Mouse (Mus musculus): ENCODE measurements around the gene Cdx4.

Gene Cdx4

DNA sequence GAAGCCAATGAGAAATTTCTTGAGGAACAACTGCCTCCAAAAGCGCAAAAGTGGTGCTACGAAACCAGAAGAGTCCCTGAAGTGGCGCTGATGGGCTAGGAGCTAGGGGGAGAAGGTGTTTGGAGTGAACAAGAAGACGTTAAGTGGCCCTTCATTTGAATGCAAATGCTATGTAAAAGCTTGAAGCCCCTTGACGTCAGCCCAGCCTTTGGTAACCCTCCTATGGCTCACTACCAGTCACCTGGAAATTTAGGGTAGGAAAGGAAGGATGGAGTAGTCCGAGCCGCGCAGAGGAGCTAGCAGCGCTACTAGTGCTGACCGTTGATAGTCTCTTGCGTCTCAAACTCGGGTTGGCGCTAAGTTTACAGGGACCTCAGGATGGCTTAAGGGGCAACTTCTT is at the start of gene Cdx4:
Gene Cdx4 (plus strand): TSS at position 253 of the 400 bp plus-strand sequence.
- no peak for DNase-seq

DNA sequence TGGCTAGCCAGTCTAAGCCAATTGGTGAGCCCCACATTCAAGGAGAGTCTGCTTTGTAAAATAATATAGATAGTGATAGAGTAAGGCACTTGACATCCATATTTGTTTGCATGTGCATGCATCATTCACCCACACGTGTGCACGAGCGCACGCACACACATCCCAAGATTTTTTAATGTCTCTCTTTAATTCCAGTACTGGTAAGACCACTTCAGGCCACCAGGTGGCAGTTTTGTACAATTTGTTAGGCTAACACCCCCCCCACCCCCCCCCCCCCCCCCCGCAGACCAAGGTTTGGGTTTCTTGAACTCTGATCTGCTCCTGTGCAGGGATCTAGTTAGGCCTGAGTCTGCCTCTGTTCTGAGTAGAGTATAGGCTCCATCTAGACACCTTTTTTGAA is 46.9 kb upstream of the Cdx4 start:
- peak; percentile 1 to 8 for DNase-seq

DNA sequence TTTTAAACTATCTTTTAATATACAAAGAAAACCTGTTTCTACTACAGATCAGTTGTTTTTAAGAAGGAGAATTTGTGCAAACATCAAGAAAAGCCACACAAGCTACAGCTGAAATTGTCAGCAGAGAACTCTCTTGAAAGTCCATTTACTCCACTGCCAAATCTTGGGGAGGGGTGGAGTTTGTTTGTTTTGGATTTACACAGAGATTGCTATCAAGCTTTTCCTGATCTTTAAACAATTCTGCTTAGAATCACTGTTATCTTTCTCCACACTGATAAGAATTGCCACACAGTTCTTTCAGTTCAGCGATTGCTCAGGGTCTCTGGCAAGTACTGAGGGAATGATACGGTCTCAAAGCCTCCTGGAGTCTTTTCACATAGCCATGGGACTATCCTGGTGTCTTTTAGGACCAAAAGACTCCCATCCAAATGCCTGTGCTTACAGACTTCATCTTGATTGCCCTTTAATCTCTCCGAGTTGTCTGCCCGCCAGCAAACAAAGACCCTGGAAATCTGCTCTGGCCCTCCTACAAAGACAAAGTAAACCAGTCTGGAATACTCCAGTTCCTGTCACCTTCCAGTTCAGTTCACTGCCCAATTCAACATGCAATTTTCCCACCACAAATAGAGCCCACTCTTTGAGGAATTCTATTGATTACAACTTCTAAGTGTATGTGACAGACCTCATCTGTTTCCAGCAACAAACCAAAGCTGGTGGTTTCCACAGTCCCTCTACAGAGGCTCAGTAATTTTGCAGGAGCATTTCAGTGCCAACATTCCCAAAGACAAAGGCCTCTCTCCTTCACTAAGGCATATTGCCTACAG is 34.1 kb upstream of the Cdx4 start:
- no peak for DNase-seq

DNA sequence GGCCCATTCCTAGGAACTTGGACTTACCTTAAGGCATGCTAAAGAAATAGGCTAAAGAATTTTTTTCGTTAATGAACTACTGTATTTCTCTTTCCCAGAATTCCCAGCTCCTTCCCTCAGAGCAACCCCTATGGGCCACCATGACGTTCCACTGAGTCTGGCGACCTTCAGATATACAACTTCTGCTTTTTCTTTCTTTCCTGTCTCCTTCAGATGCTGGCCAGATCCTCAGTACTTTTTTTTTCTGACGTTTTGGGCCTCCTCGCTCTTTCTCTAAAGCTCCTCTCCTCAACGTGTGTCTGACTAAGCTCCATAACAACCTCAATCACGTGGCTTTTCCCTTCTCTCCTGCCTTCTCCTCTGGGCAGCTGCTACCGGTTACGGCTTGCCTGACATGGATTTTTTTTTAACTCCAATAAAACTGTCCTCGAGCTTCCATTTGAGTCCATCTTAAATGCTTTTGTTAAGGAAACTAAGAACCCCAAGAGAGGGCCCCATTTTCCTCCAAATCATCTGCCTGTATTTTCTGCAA is 33.3 kb upstream of the Cdx4 start:
- DNase-seq = no peak

DNA sequence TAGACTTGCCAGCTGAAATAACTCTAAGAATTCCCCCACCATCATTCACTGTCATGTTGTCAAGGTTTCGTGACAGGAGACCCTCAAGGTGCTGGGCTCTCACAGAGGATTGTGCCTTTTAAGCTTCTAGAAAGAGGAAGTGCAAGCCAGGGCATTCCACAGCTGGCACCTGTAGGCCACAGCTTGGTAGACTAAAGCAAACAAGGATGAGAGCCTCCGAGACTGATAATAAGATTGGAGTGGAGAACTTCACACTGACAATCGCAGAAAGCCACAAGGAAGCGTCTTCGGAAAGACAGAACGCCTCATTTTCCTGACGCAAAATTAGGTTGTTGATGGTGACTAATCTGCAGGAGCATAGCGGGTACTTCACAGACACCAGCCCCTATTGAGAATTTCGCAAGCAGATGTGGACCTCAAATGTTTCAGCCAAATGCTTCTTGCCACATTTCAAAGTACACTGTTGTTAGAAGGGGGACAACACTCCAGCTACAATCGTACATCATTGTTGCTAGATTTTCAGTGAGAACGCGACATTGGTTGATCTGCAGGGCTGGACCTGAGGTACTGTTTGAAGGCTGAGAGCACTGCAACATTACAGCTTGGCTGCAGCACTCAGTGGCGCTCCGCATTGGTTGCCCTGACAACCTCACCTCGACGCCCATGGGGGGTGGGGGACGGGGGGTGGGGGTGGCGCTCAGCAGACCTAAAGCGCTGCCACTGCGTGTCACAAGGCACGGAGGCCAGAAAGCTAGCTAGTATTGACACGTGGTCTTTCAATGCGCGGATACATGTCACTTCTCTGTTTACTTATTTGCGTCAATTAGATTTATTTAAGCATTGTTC is 32.5 kb upstream of the Cdx4 start:
- no peak for DNase-seq

DNA sequence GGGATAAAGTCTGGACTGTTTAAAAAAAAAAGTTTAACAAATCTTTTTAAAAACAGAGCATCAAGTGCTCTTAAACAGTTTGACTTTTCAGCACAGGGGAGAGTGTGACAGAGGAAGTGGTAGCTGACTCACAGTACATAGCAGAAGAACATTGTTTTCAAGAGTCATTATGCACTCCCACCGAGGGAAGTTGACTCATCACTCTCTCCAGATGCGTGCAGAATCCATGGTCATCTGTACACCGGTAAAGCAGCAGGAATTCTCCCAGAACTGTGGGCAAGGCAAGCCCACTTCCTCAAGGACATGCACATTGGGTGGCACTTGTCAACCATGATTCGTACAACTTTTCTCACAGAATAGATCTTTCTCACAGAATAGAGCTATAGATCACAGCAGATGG is 22.3 kb upstream of the Cdx4 start:
- no peak for DNase-seq

DNA sequence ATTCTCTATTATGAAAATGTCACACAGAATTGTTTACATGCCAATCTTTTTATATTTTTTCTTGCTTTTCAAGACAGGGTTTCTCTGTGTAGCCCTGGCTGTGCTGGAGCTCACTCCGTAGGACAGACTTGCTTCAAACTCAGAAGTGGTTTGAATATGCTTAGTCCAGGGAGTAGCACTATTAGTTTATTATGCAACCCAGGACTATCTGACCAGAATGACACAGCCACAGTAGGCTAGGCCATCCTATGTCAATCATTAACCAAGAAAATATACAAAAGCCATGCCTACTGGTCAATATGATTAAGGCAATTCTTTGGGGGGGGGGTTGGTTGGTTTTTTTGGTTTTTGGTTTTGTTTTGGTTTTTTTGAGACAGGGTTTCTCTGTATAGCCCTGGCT is 12.9 kb upstream of the Cdx4 start:
- DNase-seq = no peak

- DNase-seq = no peak
These were observed 9.5 kb upstream of the Cdx4 start for GRCm38 (mm10) chrX:103311723-103312122.

DNA sequence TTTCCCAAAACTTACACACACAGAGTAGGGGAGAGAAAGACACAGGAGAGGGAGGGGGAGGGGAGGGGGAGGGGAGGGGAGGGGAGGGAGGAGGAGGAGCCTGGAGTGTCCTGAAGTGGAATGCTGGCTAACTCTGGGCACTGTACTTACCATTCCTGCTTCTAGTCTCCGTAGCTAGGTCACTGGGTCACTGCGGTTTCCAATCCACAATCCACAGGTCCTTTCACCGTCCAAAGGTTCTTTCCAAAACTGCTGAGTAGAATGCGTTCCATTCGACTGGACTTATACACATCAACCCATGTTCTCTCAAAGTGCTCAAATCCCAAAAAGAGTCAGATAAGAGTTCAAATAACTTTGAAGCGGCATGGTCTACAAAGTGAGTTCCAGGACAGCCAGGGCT is 7.1 kb upstream of the Cdx4 start:
- no peak for DNase-seq

DNA sequence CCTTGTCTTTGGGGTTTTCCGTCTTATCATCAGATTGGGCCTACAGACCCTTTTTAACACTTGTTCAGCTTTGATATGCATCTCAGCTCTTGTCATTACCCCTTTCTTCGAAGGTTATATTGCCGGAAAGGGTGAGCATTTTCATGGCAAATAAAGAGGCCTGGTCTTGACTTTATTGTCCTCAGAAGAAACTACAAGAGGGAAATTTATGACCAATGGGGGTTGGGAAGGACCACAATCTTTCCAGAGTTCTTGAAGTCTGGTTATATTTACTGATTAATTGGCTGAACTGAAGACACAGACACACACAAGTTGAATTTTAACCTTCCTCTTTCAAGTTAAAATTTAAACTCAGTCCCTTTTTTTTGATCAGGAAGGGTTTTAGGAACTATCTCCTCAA is 4.7 kb downstream of the Cdx4 start:
- DNase-seq = no peak

GRCm38 (mm10) chrX:103329386-103329785 is 8.2 kb downstream of the Cdx4 start:
- peak; percentile 28 to 38 for DNase-seq

GRCm38 (mm10) chrX:103331125-103331858 is 10.1 kb downstream of the Cdx4 start:
- DNase-seq = no peak

DNA sequence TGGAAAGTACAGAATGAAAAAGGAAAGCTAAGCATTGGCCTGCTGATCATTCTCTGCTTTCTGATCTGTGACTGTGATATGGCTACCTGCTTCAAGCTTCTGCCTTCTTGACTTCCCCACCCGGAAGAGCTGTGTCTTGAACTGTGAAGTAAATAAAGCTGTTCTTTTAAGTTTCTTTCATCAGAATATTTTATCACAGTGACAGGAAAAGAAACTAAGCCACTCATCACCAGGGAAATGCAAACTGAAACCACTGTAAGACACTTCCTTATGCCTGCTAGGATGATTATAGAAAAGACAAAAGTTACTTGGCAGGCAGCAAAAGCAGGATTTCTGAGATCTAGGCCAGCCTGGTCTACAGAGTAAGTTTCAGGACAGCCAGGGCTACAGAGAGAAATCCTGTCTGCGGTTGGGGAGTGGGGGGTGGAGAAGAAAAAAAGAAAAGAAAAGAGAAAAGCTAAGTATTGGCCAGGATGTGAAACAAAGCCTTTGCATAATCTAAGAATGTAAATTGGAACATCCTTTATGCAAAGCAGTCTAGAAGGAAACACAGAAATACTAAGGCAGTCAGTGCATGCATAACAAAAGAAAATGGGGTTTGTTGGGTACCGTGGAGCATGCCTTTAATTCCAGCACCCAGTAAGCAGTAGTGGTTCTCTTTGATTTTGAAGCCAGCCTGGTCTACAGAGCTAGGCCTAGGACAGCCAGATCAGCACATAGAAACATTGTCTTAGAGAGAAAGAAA is 20.3 kb downstream of the Cdx4 start:
- no peak for DNase-seq

DNA sequence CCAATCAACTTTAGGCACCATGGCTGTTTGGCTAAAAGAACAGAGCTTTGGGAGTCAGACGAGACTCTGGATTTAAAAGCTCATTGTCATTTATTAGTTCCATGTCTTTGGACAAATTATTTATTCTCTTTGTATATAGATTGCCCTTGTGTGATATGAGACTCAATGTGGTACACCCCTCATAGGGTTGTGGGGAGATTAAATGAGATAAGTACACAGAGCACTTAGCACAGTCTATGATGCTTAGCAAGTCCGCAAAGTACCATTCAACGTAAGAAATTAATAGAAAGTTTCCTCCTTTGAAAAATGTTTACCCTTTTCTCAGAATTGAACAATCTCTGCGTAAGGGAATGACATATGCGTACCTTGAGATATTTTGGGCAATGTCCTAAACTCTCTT is 34.6 kb downstream of the Cdx4 start:
- DNase-seq = no peak

DNA sequence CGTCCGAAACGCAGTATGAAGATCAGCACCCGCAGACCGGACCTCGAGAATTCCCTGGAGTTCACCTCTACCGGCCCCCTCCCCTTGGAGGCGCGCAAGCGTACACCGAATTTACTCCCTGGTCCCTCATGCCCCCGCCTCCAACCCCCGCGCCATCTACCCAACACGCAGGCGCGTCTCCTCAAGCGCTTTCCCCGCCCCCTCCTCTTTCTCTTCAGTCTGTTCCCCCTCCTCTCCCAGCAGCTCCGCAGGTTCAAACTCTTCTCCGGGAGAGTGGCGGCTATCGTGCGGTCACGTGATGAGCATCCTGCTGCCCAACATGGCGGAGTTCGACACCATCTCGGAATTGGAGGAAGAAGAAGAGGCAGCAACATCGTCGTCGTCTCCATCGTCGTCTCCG is 35.1 kb downstream of the Cdx4 start, which contains the start of gene Chic1:
Gene Chic1 (plus strand): TSS at position 190 of the 400 bp plus-strand sequence.
- DNase-seq = peak; percentile 77 to 85

DNA sequence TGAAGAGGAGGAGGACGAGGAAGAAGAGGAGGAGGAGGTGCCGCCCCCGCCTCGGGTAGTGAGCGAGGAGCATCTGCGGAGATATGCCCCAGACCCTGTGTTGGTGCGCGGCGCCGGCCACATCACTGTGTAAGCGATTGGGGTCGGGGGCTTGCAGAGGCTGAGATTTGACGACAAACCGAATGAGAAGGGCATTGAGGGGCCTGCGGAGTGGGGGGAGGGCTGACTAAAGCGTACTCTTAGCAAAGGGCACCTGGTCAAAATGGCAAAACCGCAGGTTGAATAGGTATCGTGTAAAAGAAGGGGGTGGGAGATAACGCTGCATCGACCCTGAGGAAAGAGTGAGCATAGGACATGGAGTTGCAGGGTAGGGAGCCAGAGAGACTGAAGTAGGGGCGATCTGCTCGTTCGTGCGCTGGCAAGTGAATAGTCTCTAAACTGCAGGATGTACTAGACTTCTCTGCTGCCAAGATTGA is 35.6 kb downstream of the Cdx4 start:
- peak in 1 of 2 experiments; percentile 26 for DNase-seq

GRCm38 (mm10) chrX:103366201-103366600 is 45.0 kb downstream of the Cdx4 start:
- peak in 1 of 2 experiments; percentile 9 for DNase-seq

GRCm38 (mm10) chrX:103368650-103369049 is 47.5 kb downstream of the Cdx4 start:
- no peak for DNase-seq

GRCm38 (mm10) chrX:103371221-103371620 is 50.0 kb downstream of the Cdx4 start:
- peak in 1 of 2 experiments; percentile 16 for DNase-seq

- DNase-seq = peak in 1 of 2 experiments; percentile 11
These were observed 50.4 kb downstream of the Cdx4 start for GRCm38 (mm10) chrX:103371627-103372026.

DNA sequence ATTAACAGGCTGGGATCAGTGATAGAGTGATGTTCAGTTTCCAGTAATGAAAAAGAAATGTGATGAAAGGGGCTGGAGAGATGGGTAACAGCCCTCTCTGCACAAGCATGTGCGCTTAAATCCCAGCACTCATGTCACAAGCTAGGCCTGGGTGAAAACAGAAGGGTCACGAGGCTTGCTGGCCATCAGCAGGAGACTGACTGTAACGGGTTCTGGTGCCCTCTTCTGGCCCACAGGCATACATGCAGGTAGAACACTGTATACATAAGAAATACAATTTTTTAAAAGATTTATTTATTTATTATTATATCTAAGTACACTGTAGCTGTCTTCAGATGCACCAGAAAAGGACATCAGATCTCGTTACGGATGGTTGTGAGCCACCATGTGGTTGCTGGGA is 53.1 kb downstream of the Cdx4 start:
- peak; percentile 22 to 27 for DNase-seq

All from cerebellum, adult 18-20 months (tissue).